Mouse (Mus musculus): ENCODE data around the gene Fkbpl.

Gene Fkbpl

DNA sequence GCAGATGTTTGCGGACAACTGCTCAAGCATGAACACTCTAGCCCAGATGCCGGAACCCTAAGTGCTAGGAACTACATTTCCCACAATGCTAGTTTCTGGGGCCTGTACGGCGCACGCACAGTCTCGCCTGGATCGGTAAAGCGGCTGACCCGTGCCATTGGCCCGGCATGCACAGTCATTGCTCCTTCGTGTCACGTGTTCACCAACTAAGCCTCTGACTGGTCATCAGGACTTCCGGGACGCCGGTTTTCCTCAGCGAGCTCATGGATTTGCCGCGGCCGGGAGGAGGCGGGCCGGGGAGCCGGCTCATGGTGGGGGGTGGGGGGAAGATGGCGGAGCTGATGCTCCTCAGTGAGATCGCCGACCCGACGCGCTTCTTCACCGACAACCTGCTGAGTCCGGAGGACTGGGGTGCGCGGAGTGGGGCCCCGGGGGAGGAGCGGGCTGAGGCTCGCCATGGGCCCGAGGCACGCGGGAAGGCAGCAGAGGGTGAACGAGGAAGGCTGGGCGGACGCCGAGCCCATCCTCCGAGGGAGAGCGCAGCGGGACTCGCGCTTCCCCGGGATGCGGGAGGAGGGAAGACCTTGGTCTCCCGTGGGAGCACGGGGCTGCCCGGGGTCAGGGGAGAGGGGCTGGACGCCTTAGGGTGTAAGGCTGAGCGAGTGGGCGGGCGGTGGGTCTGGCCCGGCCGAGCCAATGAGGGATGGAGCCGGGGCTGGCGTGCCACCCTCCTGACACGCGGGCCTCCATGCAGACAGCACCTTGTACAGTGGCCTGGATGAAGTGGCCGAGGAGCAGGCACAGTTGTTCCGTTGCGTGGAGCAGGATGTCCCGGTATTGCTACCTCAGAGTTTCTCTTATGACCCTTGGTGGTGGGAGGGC is 2.6 kb downstream of the Fkbpl start, which contains the start of gene Atf6b:
Gene Atf6b (plus strand): TSS at position 241 of the 882 bp plus-strand sequence.
- in situ Hi-C loops (cut with MboI, MseI): no loop called here

DNA sequence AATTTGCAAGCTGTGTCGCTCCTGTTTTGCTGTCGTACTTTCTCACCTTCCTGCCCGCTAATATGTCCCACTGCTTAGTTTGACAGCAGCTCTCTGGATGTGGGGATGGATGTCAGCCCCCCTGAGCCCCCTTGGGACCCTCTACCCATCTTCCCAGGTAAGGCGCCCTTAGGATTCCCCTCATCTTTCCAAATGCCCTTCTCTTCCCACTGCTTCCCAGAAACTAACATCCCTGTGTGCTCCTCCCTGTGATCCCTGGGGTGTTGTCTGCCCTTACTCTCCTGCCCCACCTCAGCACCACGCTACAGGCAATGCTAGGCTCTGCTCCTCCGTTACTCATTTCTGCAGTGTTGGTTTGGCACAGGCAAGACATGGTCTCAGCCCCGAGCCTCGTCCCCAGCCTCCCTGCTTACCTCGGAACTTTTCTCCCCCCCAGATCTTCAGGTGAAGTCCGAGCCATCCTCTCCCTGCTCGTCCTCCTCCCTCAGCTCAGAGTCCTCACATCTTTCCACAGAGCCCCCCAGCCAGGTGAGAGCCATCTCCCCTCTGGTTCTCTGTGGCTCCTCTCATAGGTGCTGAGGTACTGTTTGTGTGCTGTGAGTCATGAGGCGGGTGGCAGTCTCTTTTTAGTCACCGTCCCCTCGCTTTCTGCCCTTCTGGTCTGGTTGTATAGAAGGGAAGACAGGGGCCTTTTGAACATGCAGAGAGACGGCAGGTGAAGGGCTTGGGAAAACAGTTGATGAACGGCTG is 3.8 kb downstream of the Fkbpl start:
- in situ Hi-C loops (cut with MboI, MseI): no loop called here

- in situ Hi-C loops (cut with MboI, MseI): no loop called here
Measured at GRCm38 (mm10) chr17:34649106-34649864, 4.7 kb downstream of the Fkbpl start.

- in situ Hi-C loops (cut with MboI, MseI): no loop called here
Measured at GRCm38 (mm10) chr17:34650781-34651180, 6.2 kb downstream of the Fkbpl start.

DNA sequence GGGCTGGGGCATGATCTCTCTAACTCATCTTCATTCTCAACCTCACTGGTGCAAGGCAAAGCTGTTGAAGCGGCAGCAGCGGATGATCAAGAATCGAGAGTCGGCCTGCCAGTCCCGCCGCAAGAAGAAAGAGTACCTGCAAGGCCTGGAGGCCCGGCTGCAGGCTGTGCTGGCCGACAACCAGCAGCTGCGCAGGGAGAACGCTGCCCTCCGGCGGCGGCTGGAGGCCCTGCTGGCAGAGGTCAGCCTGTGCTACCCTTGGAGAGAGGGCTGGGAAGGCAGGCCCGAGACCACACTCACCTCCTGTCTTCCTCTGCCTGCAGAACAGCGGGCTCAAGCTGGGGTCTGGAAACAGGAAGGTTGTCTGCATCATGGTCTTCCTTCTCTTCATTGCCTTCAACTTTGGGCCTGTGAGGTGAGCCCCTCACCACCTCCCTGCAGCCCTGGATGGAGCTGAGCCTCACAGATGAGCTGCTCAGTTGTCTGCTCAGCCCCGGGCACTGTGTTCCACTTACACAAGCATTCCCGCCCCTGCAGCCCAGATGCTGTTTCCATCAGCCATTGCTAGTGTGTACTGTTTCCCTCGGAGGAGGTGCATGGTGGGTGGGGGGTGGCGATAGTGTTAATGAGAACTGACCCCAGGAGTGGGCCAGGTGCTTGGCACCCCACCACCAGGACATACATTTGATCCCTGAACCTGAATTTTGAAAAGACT is 7.1 kb downstream of the Fkbpl start:
- in situ Hi-C loops (cut with MboI, MseI): no loop called here

- in situ Hi-C loops (cut with MboI, MseI): no loop called here
Measured at GRCm38 (mm10) chr17:34652546-34652945, 8.0 kb downstream of the Fkbpl start.

- in situ Hi-C loops (cut with MboI, MseI): no loop called here
Measured at GRCm38 (mm10) chr17:34652985-34653384, 8.4 kb downstream of the Fkbpl start.

GRCm38 (mm10) chr17:34653746-34654285 is 9.3 kb downstream of the Fkbpl start:
- in situ Hi-C loops (cut with MboI, MseI): no loop called here

DNA sequence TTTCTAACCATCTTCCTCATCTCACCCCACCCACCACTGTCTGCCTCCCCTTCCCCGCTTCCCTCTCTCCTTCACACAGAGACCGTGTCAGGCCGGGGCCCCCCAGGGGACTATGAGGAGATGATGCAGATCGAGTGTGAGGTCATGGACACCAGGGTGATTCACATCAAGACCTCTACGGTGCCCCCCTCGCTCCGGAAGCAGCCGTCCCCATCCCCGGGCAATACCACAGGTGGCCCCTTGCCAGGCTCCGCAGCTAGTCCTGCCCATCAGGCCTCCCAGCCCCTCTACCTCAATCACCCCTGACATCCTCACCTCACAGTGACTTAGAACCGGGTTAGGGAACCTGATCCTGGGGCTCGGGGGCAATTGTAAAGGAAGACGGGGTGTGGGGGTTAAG is 9.8 kb downstream of the Fkbpl start:
- in situ Hi-C loops (cut with MboI, MseI): no loop called here

DNA sequence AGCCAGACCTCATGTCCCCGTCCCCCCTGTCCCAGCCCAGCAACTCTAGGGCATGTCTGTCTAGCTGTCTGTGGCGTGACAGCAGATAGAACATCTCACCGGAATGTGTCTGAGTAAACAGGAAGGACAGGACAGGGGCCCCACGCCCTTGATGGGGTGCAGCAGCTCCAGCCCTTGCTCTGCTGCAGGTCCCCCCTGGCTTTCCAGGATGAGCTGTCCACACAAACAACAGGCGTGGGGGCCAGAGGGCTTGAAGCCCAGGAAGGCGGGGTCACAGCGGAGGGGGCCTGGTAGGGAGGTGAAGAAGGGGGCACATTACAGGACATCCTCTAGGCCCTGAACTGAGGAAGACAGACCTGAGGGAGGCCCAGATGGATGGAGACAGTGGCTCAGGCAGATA is 10.6 kb downstream of the Fkbpl start:
- in situ Hi-C loops (cut with MboI, MseI): no loop called here

DNA sequence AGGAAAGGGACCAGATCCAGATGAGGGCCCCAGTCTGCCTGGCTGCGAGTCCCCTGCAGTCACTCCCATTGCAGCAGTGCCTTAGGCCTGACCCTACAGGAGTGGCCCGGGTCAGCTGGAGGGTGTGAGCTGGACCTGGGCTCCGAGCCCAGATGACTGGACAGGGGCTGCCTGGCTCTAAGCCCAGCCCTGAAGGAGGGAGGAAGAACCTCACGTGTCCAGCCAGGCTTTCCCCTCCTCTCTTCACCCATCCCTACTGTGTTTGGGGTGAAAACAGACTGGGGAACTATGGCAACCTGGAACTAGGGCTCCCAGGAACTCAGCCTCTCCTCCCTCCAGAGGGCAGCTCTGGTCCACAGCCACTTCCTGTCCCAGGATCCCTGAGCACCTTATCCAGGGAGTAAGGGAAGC is 11.0 kb downstream of the Fkbpl start:
- in situ Hi-C loops (cut with MboI, MseI): no loop called here

- in situ Hi-C loops (cut with MboI, MseI): no loop called here
Measured at GRCm38 (mm10) chr17:34656666-34657065, 12.1 kb downstream of the Fkbpl start.

GRCm38 (mm10) chr17:34657271-34657670 is 12.7 kb downstream of the Fkbpl start:
- in situ Hi-C loops (cut with MboI, MseI): no loop called here

DNA sequence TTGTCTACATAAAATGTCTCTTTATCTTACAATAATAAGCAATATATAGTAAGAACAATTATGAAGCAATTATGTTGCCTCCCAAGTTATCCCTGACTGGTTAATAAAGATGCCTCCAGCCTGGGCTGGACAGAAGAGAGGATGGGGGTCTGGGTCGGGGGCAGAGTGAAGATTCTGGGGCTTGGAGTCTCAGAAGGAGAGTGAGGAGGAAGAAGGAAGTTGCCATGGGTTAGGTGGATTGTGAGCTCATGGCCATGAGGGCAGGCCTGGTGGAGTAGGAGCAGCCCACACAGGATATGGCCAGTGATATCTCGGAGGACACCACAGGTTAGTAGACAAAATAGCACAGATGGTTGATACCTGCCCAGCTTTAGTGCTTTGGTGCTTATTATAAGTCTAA is 13.6 kb downstream of the Fkbpl start:
- in situ Hi-C loops (cut with MboI, MseI): no loop called here

GRCm38 (mm10) chr17:34658591-34658990 is 14.0 kb downstream of the Fkbpl start:
- in situ Hi-C loops (cut with MboI, MseI): no loop called here

DNA sequence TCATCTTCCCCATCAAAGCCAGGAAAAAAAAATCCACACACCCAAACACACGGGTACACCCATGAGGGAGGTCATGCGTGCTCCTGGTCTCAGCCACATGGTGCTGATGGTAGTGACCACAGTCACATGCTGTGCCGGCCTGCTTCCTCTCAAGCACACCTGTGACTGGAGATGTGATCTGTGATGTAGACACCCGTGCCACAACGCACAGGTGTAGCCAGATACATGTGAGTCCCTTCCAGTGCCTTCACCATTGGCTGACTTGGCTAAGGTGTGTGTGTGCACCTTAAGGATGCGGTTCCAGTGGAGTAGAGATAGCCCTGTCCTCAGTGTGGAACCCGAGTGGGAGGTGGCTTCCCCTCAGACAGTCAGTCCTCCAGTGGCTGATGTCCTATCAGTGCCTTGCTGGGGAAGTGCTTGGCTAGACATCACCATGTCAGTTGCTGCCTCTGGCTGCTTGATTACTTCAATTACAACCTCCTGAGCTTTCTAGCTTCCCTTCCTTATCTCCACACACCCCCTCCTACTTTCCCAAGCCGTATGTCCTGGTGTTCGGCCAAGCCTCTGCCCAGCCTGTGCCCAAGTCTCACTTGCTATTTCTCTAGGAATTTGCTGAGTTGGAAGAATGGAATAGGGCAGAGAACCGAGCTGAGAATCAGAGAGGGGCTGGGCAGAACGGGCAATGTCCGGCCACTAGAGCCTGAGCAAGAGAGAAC is 14.8 kb downstream of the Fkbpl start:
- in situ Hi-C loops (cut with MboI, MseI): no loop called here

DNA sequence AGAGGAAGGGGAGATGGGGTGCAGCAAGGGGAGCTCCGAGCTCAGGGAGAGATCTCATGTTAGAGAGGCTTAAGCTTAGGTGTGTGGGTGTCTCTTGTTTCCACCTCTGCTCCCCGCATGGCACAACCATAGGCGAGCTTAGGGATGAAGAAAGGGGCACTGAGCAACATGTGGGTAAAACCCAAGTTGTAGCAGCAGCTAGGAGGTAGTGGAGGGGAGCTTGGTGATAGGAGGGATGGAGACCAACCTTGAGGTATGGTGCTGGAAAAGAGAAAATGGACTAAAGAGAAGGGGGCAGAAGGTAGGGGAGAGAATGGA is 15.3 kb downstream of the Fkbpl start:
- in situ Hi-C loops (cut with MboI, MseI): no loop called here

DNA sequence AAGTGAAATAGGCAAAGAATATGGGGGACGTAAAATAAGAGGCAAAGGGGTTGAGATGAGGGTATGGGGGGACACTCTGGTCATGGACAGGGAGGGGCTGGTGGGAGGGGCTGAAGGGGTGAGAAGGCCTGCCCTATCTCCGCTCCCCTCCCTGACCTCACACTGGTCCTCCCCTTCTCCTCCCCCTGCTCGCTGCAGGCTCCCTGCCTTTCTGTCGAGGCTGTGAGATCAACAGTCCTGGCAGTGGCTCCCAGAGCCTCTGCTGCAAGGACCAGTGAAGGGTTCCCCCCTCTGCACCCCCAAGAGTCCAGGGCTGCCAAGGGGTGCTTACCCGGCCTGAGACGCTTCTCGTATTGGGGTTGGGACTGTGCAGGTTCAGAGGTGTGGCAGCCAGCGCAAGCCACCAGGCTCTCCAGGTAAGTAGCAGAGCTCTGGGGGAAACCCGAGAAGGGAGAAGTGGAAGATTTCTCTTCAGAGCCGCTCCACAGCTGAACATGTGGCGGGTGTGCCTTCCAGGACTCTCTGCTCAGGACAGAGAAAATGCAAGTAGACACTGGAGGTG is 15.8 kb downstream of the Fkbpl start:
- in situ Hi-C loops (cut with MboI, MseI): no loop called here

DNA sequence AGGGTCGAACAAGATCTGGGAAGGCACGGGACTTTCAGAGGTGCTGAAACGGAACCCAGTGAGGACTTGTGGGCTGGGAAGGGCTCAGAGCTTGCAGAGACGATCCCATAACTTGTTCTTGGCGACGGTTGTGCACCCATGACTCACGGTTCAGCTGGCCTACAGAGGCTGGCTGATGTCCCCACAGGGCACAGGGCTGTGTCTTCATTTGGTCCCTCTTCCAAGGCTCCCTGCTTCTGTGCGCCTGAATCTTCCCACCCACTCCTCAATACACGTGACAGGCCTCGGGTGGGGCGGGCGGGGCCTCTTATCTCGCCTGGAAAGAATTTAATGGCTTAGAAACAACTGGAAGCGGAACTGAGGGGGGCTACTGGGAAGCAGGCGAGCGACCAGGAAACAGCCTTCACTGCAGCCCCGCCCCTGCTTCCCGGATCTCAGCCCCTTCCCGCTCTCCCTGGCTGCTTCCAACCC is 16.6 kb downstream of the Fkbpl start:
- in situ Hi-C loops (cut with MboI, MseI): no loop called here

DNA sequence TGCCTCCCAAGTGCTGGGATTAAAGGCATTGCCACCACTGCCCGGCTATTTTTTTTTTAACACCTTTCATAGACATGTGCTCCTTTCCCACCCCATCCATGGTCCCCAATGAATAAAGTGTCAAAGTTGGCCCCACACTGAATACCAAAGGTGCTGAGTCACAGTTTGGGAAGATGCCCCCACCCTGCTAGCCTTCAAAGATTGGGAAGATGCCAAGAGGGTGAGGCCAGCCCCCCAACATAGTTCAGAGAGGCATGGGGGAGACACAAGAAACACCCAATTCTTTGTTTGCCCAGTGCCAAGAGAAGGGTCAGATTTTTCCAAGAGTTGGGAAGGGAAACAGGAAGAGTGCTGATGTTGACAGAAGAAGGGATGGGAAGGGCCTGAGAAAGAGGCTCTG is 17.9 kb downstream of the Fkbpl start:
- in situ Hi-C loops (cut with MboI, MseI): no loop called here

Data from T-helper 17 cell (primary cell).